Mouse (Mus musculus) skeletal muscle tissue, postnatal 0 days (tissue): ENCODE results near the gene Mettl23. TPM values are rescaled to one million over a fixed set of nuclear protein-coding genes. Genes with fewer than 3 reads are reported as not detected.

Experiments
- polyA plus RNA-seq: library from polyadenylated mRNA; unstranded; fragments of >200 nt; fragmentation: Nextera tagmentation; extraction: Ambion mirVana; gene quantifications from 2 replicates; pipeline ENCODE4 v1.2.1, GENCODE M21; 2015

Mettl23 gene
- 52.3 and 59.7 TPM in 2 replicates for polyA plus RNA-seq

GRCm38 (mm10) chr11:116843261-116844233 lies at the start of gene Mettl23, which contains the start of gene Jmjd6:
TSS of gene Mettl23 (plus strand) at chr11:116843278.
TSS of gene Jmjd6 (minus strand) at chr11:116843449.

DNA sequence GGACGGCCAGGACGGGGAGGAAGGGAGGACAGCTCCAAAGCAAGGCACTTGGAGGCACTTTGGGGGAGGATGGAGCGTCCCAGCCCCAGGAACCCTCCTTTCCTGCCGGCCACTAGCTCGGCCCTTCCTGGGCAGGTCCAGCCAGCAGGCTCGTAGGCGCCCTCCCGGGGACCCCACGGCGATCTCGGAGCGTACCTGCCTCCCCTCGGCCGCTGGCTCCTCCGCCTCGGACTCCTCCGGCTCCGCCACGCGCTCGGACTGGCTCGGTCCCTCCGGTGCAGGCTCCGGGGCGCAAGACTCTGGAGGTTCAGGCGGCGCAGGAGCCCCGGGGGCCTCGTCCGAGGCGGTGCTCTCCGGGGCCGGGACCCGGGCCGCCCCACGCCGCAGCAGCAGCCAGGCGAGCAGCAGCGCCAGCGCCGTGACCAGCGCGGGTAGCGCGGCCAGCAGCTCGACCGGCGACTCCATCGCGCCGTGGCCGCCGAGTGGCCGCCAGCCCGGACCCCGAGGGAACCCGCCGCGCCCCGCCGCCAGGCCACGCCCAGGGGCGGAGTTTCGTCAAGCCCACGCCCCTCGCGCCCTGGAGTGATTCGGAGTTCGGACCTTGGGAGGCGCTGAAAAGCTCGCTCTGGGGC lies 15.4 kb upstream of the Mettl23 start, which contains the start of gene Mxra7:
Gene Mxra7 (minus strand): TSS at position 513 of the 632 bp plus-strand sequence.

DNA sequence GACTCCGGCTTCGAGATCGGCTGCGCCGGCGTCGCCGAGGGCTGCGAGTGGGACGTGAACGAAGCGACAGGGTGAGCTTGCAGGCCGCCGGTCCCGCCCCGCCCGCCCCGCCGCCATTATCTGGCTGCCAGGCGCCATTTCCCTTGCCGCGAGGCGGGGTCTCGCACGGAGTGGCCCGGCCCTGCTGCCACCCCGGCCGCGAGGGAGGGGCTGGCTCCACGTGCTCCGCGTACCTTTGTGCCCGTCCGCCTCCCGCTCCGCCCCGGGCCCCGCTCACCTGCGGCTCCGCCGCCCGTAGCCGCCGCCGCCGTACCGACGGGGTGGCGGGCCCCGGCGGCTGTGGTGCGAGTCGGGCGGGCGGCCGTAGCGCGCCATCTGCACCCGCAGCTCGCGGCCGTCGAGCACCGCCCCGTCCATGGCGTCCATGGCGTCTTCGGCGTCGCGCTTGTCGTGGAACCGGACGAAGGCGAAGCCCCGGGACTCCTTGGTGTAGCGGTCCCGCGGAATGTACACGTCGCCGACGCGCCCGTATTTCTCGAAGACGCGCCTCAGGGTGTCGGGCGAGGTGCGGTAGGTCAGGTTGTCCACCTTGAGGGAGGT lies 9.3 kb downstream of the Mettl23 start, which contains the start of gene Mfsd11:
Gene Mfsd11 (plus strand): TSS at position 150 of the 600 bp plus-strand sequence.

DNA sequence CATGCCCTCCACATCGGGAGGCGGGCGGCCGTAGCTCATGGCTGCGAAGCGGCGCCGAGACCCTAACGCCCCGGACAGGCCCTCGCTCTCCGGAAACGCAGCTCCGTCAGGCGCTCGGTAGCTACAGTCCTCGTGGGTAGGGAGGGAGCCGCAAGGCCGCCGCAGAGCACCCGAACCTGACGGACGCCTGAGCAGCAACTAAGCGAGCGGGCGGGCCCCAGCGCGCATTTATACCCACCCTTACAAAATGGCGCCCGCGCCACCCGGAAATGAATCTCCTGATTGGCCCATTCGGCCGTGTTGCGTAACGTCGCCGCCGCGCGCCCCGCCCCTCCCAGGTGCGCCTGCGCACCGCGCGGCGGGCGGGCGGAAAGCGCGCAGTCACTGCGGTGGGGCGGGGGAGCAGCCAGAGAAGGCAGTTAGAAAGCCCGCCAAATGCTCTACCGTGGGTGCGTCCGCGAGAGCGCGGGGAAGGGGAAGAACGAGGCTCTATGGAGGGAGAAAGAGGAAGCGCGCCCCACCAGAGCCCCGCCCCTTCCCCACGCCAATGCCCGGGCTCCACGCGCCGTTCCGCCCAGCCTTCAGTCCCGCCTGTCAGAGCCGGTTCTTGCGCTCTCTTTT lies 9.9 kb downstream of the Mettl23 start, which contains the start of gene Srsf2:
Gene Srsf2 (minus strand): TSS at position 204 of the 621 bp plus-strand sequence.

Other genes with a start within 250 kb of the Mettl23 start
- 3.1 and 4.2 TPM in 2 replicates for gene Rhbdf2, start 216.3 kb upstream of the Mettl23 start, polyA plus RNA-seq
- 3.0 and 3.4 TPM in 2 replicates for gene Prcd, start 189.7 kb upstream of the Mettl23 start, polyA plus RNA-seq
- 18.5 and 23.5 TPM in 2 replicates for gene Cygb, start 189.0 kb upstream of the Mettl23 start, polyA plus RNA-seq
- gene St6galnac1, start 67.8 kb upstream of the Mettl23 start, polyA plus RNA-seq: not detected in 2 replicates
- 23.2 and 30.6 TPM in 2 replicates for gene Mxra7, start 15.2 kb upstream of the Mettl23 start, polyA plus RNA-seq
- gene Jmjd6, start 171 bp downstream of the Mettl23 start, polyA plus RNA-seq: 49.2 and 50.4 TPM in 2 replicates
- gene Mfsd11, start 9.2 kb downstream of the Mettl23 start, polyA plus RNA-seq: 41.9 and 47.9 TPM in 2 replicates
- 274 and 289 TPM in 2 replicates for gene Srsf2, start 9.8 kb downstream of the Mettl23 start, polyA plus RNA-seq
- gene Mgat5b, start 75.6 kb downstream of the Mettl23 start, polyA plus RNA-seq: 0.24 and 0.32 TPM in 2 replicates